Mouse (Mus musculus): ENCODE data around the gene Sncb.
A peak's percentile ranks its signal among the peaks of the same experiment; 100 is the strongest.

Sncb gene

DNA sequence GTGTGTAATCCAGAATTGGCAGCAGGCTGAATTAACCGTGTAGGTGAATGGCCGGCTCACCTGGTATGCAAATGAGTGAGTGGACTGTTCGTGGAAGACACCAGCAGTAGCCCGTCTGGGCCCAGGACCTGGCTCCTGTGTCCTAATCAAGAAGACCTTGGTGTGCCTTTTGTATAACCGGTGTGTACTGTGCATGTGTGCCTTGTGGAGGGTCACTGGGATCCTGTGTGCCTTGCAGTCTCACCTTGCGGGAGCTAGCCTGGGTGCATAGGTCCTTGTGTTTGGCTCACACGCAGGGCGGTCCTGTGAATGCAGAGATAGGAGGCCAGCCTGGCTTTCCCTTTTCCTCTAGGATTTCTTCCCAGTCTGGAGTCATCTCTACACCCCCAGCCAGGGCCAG is 18.2 kb downstream of the Sncb start:
- no peak for DNase-seq

DNA sequence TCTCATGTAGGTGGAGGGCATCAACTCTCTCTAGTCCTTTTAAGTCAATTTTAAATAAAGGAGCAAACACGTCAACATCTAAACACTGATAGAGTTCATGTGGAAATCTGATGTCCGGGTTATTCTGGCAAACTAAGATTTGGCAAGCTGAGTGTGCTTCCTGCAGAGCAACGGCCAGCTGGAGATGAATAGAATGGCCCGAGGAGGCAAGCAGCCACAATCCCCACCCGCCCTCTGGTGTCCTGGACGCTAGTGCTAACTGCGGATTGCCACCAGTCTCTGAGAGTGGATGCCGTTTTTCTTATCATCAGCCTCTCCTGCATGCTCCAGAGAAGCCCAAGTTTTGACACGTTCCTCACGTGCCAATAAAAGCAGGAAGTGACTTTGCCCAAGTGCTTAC is 19.5 kb downstream of the Sncb start:
- DNase-seq, result no peak

DNA sequence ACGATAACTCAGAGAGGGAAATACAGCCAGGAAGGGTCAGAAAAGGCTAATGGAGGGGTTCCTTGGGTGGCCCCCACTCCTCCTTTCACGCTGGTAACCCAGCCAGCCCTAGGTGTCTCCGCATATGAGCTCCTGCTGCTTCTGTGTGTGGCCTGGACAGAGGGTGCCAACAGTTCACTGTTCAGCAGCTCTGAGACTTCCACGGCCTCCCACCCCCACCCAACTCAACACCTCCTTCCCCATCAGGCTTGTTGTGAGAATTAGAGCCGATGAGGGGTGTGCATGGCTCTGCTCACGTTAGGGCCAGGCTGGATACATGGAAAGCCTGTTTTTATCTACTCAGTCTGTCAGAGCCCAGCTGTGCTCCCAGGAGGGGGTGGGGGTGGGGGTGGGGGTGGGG is 20.3 kb downstream of the Sncb start:
- DNase-seq, result no peak

DNA sequence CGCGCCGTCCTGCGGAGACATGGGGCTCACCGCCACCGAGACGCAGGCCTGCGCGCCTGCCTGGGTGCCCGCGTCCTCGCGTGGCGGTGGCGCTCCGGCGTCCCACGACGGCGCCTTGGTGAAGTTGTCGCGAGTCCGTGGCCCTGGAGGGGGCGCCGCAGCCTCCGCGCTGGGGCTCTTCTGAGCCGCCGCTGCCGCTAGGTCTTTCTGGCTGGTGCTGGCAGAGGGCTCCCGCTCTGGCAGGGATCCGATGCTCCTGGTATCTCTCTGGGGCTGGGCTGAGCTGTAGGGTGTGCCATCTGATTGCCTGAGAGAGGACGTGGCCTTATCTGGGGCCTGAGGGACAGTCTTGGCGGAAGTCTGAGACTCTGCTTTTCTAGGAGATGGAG is 28.2 kb downstream of the Sncb start:
- no peak for DNase-seq

DNA sequence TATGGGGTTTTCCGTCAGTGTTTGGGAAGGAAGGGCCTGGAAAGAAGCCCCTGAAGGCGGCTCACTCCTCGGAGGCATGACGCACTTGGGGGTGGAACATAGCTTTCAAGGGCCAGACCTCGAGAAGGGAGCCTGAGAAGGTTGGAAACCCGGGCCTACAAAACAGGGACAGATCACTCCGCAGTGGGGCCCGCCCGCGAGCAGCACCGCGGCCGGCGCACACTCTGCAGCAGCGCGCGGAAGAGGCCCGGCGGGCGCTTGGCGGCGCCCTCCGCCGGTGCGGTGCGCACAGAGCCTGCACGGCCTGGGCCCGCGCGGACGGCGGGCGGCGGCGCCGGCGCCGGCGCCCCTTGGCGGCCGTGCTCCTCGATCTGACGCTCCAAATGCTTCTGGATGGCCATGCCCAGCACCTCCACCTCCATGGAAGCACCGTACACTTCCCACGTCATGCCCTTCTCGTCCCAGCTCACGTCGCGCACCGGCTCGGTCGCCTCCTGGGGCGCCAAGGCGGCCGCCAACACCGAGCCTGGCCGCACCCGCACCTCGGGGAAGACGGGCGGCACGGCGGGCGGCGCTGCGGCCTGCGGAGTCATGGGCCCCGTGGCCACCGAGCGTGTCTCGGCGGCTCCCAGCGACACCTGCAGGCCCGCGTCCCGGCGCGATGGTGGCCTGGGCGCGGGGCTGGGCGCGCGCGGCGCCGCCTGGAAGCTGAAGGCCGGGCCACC is 28.7 kb downstream of the Sncb start:
- DNase-seq, result no peak

DNA sequence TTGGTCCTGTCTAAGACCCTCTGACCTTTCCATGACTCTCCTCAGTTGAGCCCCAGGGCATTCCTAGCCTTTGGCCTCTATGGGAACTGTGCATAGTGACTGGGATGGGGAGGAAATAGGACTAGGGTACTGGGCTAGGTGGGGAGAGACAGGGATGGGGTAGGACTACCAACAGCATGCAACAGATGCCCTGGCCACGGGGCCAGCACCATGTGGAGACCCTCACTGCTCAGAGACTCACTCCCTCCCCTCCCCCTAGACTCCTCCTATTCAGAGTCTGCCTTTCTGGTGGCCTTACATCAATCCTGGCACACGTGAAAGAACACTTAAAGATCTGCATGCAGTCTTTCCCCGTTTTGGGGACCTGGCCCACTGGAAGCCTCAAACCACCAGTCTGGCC is 29.5 kb downstream of the Sncb start:
- DNase-seq, result no peak

DNA sequence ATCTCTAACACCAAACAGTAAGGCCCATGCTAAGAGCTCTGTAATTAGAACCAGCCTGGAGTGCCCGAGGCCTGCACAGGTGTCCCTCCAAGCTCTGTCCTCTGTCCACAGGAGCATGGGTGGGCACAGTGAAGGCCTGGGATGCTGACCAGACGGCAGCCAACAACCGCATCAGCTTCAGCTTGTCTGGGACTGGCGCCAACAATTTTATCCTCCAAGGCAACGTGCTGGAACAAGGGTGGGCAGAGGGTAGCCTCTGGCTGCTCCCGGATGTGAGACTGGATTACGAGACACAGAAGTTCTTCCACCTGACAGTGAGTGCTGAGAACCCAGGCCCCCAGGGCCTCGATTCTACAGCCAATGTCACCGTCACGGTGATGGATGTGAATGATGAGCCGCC is 40.3 kb downstream of the Sncb start:
- no peak for DNase-seq

DNA sequence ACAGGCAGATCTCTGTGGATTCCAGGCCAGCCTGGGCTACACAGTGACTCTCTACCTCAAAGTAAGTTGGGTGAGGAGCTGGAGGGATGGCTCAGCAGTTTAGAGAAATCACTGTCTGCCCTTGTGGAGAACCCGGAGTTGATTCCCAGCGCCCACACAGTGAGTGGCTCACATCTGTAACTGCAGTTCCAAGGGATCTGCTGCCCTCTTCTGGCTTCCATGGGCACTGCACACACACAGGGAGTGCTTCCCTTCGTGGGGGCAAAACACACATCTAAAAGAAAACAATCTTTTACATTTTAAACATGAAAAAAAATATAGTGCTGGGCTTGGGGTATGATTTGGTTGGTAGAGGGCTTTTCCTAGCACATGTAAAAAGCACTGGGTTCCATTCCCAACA is 43.3 kb downstream of the Sncb start:
- no peak for DNase-seq

DNA sequence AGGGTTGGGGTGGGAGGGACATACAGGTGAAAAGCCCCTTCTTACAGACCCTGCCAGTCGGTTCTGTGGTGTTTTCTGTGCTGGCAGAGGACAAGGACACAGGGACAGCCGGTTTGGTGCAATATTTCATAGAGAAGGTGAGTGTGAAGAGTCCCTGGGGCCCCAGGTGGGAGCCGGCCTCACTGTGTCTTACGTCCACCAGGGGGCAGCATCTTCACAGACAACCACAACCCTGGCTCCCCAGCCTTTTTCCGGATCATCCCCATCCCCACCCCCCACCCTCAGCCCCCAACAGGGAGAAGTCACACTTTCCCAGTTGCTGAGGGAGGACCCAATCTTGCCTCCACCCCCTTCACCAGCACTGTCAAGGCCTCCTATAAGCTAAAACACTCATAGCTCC is 49.5 kb downstream of the Sncb start:
- DNase-seq, result peak; percentile 41

DNA sequence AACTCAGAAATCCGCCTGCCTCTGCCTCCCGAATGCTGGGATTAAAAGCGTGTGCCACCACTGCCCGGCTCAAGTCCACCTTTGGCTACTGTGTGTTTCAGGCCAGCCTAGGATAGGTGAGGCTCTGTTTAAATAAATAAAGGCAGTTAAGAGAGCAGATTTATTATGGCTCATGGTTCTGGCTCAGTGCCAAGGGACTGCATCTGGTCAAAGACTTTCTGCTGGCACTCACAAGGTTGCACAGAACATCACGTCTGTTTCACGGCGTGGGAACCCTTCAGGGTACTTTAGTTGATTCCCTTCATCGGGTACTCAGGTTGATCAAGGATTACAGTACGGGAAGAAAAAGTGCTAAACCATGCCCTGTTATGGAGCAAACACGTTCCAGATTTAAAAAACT is 51.4 kb downstream of the Sncb start:
- DNase-seq, result no peak

DNA sequence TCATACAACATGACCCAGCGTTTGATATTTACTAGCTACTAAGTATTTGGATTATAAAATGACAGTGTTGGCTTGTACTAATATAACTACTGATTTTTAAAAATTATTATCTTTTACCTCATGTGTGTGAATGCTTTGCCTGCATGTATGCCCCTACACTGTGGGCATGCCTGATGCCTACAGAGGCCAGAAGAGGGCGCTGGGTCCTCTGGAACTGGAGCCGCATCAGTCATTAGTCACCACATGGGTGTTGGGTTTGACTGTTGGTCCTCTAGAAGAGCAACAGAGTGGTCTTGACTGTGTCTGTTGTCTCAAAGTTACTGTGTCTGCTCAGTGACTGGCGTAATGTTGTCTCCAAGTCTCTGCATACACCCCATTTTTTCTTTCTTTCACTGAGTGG is 52.0 kb downstream of the Sncb start:
- no peak for DNase-seq

DNA sequence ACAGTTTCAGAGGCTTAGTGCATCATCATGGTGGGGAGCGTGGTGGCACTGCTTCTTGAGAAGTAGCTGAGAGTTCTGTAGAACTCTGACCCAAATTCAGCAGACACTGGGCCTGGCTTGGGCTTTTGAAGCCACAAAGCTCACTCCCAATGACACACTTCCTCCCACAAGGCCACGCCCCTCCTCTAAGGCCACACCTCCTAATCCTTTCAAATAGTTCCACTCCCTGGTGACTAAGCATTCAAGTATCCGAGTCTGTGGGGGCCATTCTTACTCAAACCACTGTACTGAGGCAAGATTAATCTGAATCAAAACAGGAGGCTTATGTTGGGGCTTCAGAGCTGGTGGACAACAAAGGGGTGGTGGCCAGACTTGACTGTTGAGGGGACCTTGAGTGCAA is 55.5 kb downstream of the Sncb start:
- no peak for DNase-seq

Data from lung, postnatal 10 days (tissue).